Mouse (Mus musculus) small intestine, adult 2 months (tissue): ENCODE measurements around the gene Dab2ip. TPM values are rescaled to one million over a fixed set of nuclear protein-coding genes. Genes with fewer than 3 reads are reported as not detected.

Experiments used
- H3K27ac ChIP-seq: fragments of 200-500 bp; 2 replicates; pipeline ENCODE4 v1.5.1; 2012; ENCODE audit warnings: low read depth, low read length, control low read depth, inconsistent platforms; ENCODE audit not compliant: insufficient read depth
- H3K27me3 ChIP-seq: fragments of 200-500 bp; 2 replicates; pipeline ENCODE4 v1.6.1; 2012; ENCODE audit warnings: mild to moderate bottlenecking, moderate library complexity, low read length, inconsistent platforms; ENCODE audit not compliant: control insufficient read depth, insufficient read depth
- H3K36me3 ChIP-seq: fragments of 200-500 bp; 2 replicates; pipeline ENCODE4 v1.6.1; 2012; ENCODE audit warnings: mild to moderate bottlenecking, low read length, control low read depth, inconsistent platforms; ENCODE audit not compliant: control insufficient read depth, insufficient read depth
- H3K4me1 ChIP-seq: fragments of 200-500 bp; 2 replicates; pipeline ENCODE4 v1.6.1; 2012; ENCODE audit warnings: low read length, inconsistent platforms, mixed read lengths; ENCODE audit not compliant: control insufficient read depth, insufficient read depth, insufficient read length
- H3K4me3 ChIP-seq: fragments of 200-500 bp; 2 replicates; pipeline ENCODE4 v1.5.1; 2012; ENCODE audit warnings: low read depth, mild to moderate bottlenecking, control low read depth, inconsistent platforms, low read length, moderate library complexity
- CTCF ChIP-seq: fragments of 200-500 bp; IDR thresholded peaks from 2 replicates; pipeline ENCODE4 v1.5.1; 2012; ENCODE audit warnings: low read depth, mild to moderate bottlenecking, control low read depth, inconsistent platforms, low read length, moderate library complexity, mixed read lengths; ENCODE audit not compliant: insufficient replicate concordance, insufficient read length; ENCODE audit errors: extremely low read depth
- POLR2A ChIP-seq: fragments of 200-500 bp; IDR thresholded peaks from 2 replicates; pipeline ENCODE4 v1.6.1; 2012; ENCODE audit warnings: low read depth, mild to moderate bottlenecking, control low read depth, inconsistent platforms, low read length, moderate library complexity
- WGBS: fragments of 180-500 bp; shearing (Covaris S2); methylation state at CpG from one replicate; pipeline ENCODE4 v1.1.7; 2018; 5-methylcytosine and 5-hydroxymethylcytosine counted together
- polyA plus RNA-seq: library from polyadenylated mRNA; depleted of rRNA; stranded (reverse); fragments of >200 nt; gene quantifications from 2 replicates; pipeline ENCODE4 v1.2.3, GENCODE M21; 2012

Gene Dab2ip
- polyA plus RNA-seq, 1 experiment, result 140 TPM

GRCm38 (mm10) chr2:35589385-35589784 is 31.3 kb downstream of the Dab2ip start:
- no peak overlapping the region for H3K27ac ChIP-seq
- no peak overlapping the region for H3K4me3 ChIP-seq
- no peak for TF ChIP-seq CTCF
- no peak for TF ChIP-seq POLR2A
- H3K27me3 ChIP-seq, result no peaks in the 10 kb centered on the region
- peaks cover 5% of the 10 kb centered on the region; the same call in 1 of the 2 replicates for H3K4me1 ChIP-seq
- whole genome bisulfite sequencing, result 69% methylated on average over 10 of the region's 10 CpGs
- H3K36me3 ChIP-seq, result no peaks in the 10 kb centered on the region

- Histone ChIP-seq H3K27me3 (no peaks in the 10 kb centered on the region), H3K4me1 (peaks cover 5% of the 10 kb centered on the region; the same call in 1 of the 2 replicates), H3K36me3 (no peaks in the 10 kb centered on the region), H3K4me3 (no peak overlapping the region), H3K27ac (no peak overlapping the region)
- WGBS, result 10% methylated on average over 4 of the region's 4 CpGs
- TF ChIP-seq CTCF, result no peak
- TF ChIP-seq POLR2A, result no peak
Observed at GRCm38 (mm10) chr2:35589800-35590199, 31.7 kb downstream of the Dab2ip start.

GRCm38 (mm10) chr2:35591961-35592724 is 34.1 kb downstream of the Dab2ip start:
- no peak overlapping the region for H3K27ac ChIP-seq
- no peak for TF ChIP-seq POLR2A
- TF ChIP-seq CTCF, result no peak
- no peak overlapping the region for H3K4me3 ChIP-seq
- peaks cover 8% of the 10 kb centered on the region for H3K4me1 ChIP-seq
- WGBS, result 75% methylated on average over 14 of the region's 14 CpGs
- H3K36me3 ChIP-seq, result no peaks in the 10 kb centered on the region
- H3K27me3 ChIP-seq, result no peaks in the 10 kb centered on the region

GRCm38 (mm10) chr2:35592725-35593392 is 34.8 kb downstream of the Dab2ip start:
- TF ChIP-seq POLR2A (no peak), CTCF (no peak)
- WGBS, result 87% methylated on average over 9 of the region's 9 CpGs
- H3K27ac ChIP-seq, result no peak overlapping the region

GRCm38 (mm10) chr2:35593889-35594288 is 35.8 kb downstream of the Dab2ip start:
- H3K4me3 ChIP-seq, result no peak overlapping the region
- peaks cover 8% of the 10 kb centered on the region for H3K4me1 ChIP-seq
- H3K27me3 ChIP-seq, result no peaks in the 10 kb centered on the region
- 87% methylated on average over 7 of the region's 7 CpGs for WGBS
- no peaks in the 10 kb centered on the region for H3K36me3 ChIP-seq
- no peak overlapping the region for H3K27ac ChIP-seq
- TF ChIP-seq POLR2A, result no peak
- TF ChIP-seq CTCF, result no peak

More at GRCm38 (mm10) chr2:35592725-35593392, 34.8 kb downstream of the Dab2ip start:
- Histone ChIP-seq H3K4me3 (no peak overlapping the region), H3K36me3 (no peaks in the 10 kb centered on the region), H3K27me3 (no peaks in the 10 kb centered on the region), H3K4me1 (peaks cover 8% of the 10 kb centered on the region)

GRCm38 (mm10) chr2:35595102-35595501 is 37.0 kb downstream of the Dab2ip start:
- Histone ChIP-seq H3K36me3 (no peaks in the 10 kb centered on the region), H3K27me3 (no peaks in the 10 kb centered on the region), H3K4me1 (peaks cover 3% of the 10 kb centered on the region), H3K4me3 (no peak overlapping the region), H3K27ac (no peak overlapping the region)
- TF ChIP-seq CTCF (no peak), POLR2A (no peak)
- 36% methylated on average over 1 of the region's 1 CpGs for WGBS

GRCm38 (mm10) chr2:35595718-35596117 is 37.7 kb downstream of the Dab2ip start:
- Histone ChIP-seq H3K27ac (no peak overlapping the region), H3K4me1 (peaks cover 3% of the 10 kb centered on the region), H3K4me3 (no peak overlapping the region), H3K36me3 (no peaks in the 10 kb centered on the region), H3K27me3 (no peaks in the 10 kb centered on the region)
- WGBS, result 60% methylated on average over 5 of the region's 5 CpGs
- TF ChIP-seq POLR2A (no peak), CTCF (no peak)
